Mouse (Mus musculus) c-Kit-negative CD71-positive TER-119-positive erythroid progenitor cells, embryonic 14.5 days (primary cell): Measurements from ENCODE around the gene Vash1.

Source experiments
- DNase-seq: peaks from one replicate; pipeline ENCODE4 v3.0.0-alpha.2; 2013; ENCODE audit warnings: low read depth, low spot score

Gene Vash1

DNA sequence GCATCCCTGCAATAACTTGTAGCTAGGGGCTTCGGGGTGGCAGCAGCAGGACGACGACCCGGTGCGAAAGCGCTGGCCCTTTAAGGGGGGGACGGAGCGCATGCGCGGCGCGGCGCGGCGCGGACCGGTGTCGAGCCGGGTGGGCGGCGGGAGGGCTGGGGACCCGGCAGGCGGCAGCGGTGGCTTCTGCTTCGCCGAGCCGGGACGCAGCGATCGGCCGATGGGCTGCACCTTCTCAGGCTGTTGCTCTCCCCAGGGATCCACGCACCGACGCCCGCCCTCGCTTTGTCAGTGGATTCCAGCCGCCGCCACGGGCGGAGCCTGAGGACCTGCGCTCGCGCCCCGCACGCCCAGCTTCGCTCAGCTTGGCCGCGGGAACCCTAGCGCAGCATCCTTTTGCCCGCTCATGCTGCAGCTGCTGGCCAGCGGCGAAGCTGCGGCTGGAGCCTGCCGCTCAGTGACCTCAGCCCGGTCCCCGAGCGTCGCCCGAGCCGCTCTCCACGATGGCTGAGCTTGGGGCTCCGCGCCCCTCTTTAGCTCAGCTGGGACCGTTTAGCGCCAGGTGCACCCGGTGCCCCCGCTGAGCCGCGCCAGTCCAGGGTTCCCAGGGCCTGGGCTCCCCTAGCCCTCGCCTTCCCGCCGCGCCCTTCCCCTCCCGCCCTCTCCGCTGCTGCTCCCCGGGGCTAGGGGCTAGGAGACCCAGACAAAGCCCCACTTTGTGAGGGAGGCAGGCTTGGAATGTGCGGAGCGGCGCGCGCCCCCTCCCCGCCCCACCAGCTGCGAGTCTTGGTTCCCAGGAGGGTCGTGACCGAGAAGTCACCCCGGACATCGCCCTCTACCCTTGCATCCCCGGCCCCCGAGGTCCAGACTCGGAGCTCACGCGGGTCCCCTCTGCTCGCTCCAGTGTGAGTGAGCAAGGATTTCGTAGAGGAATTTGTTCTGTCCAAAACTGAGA lies at the start of gene Vash1:
Gene Vash1 (plus strand): TSS at position 110 of the 955 bp plus-strand sequence.
- DNase-seq = no peak

DNA sequence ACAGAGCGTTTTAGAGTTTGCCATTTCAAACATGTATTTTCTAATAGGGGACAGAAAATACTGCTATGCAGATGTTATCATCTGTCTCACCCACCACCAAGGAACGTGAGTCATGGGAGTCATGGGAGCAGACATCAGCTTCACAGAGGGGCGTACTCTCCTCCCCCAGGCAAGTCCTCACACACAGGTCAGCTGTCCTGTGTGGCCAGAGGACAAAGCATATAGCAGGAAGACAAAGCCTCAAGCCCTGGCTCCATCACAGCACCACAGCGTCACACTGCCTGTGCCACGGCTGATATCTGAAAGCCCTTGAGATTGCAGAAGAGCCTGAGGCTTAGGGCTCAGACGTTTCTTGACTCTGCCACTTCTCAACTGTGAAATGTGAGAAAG lies 49.7 kb upstream of the Vash1 start:
- no peak for DNase-seq

DNA sequence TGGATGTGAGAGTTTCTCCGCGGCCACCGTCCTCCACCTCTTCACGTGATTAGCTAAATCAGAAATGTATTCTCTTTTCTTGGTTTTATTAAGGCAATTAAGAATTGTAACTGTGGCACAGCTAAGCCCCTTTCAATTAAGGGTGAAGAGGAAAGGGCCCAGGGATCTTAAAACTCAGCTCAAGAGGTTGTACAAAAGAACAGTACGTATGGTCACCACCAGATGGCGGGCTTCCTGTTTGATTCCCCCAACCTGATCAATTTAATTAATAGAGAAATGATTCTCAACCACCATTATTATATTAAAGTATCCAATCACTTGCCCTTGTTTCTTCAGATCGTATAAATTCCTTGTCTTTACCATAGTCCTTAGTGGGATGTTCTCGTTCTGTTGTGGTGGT lies 36.7 kb upstream of the Vash1 start:
- no peak for DNase-seq

DNA sequence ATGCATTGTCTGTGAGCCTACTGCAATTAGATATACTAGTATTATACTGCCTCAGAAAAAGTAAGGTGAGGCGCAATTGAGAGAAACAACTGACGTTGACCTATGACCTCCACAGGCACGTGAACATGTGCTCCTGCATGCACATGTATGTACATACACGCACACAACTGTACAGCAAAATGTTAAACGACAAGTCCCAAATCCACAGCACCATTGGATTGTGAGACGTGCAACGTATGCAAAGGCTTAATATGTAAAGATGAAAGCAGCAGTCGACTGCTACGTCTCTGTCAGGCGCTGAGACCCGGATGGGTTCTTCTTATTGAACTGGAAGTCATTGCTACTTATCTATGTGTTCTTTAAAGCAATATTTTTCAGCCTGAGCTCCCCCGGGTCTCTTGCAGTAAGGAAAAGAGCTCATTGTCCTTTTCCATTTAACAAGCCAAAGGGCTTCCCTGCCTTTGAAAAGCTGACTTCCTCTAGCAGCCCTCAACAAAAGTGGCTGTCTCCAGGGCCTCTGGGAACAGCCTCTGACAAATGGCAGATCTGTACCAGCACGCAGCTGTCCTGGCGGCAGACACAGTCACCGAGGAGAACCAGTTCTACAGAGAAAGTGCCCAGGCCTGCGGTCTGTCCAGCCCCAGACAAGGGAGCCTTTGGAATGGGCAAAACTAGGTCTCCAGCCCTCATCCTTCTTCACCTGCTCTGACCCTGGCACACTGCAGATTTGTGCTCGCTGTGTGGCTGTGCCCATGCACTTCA lies 33.8 kb upstream of the Vash1 start:
- DNase-seq = no peak

DNA sequence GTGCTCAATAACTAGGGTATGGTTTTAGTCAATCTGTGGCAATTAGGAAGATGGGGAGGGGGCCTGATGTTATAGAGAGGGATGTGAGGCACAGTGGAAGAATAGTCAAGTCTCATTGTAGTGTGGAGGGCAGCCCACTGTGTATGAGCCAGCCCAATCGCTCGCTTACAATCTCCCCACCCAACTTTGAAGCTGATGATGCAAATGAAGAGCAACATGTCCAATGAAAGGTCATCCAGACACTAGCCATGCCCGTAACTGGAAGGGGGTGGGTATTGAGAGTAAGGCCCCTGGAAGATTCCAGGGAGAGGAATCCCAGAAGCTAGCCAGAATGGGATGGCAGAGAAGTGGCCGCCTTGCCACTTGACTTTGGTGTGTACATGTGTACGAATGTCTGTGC lies 33.0 kb upstream of the Vash1 start:
- DNase-seq = no peak

DNA sequence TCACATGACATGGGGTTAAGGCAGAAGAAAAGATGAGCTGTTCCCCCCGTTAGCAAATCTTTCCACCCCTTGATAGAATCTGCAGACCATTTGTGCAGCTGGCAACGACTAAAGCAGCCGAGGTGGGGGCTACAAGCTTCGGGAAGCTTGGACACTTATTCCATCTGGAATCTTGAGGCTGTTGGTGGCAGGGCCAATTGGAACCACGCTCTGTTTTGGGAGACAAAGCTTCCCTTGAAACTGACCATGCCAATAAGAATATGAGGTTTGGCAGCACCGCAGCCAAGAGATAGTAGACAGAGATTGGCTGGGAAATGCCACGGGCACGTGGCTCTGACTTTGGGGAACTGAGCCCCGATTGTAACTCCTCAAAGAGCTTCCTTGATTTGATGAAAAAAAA lies 31.7 kb upstream of the Vash1 start:
- no peak for DNase-seq

DNA sequence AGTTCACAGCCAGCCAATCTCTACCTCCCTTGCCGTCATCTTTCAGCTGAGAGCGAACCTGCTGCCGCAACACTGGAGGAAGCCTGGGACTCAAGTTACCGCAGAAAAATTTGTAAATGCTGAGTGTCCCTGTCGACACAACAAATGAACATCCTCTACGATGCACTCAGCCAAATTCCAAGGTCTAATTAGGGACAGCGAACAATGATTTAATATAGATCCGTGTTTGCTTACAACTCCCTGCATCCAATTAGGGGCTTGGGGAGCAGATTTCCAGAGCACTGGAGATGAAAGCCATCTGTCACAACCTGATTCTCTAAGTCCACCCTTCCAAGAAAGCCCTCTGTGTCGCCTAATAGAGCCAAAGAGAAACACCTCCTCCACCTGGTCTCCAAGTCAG lies 31.2 kb upstream of the Vash1 start:
- DNase-seq = no peak

DNA sequence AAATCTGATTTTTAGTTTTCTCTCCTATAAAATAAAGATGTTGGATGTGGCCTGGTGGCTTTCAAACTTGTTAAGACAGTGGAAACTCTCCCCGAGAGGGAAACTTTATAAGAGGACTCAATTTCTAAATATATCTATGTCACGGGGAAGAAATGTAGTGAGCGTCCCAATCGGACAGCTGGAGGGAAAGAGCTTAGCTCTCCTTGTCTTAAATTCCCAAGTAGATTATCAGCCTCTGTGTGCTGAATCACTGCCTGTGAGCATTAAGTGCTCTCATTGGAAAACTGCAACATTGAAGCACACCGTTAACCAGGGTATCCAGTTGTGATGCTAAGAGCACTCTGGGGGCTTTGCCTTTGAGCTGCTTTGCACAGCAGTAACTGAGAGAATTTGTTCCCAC lies 30.8 kb upstream of the Vash1 start:
- no peak for DNase-seq

DNA sequence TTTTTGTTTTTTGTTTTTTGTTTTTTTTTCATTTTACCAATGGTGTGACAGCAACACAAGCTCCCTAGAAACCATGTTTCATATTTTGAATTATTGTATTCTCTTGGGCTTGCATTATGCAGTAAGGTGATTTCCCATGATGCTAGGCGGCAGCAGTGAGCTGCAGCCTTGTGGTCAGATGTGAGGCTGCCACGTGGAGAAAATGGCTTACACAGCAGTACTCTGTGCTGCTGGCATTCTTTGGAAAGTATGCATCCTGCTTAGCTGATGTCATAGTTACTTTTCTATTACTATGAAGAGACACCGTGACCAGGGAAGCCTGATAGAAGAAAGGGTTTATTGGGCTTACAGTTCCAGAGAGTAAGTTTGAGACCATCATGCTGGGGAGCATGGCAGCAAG lies 30.0 kb upstream of the Vash1 start:
- DNase-seq = no peak

DNA sequence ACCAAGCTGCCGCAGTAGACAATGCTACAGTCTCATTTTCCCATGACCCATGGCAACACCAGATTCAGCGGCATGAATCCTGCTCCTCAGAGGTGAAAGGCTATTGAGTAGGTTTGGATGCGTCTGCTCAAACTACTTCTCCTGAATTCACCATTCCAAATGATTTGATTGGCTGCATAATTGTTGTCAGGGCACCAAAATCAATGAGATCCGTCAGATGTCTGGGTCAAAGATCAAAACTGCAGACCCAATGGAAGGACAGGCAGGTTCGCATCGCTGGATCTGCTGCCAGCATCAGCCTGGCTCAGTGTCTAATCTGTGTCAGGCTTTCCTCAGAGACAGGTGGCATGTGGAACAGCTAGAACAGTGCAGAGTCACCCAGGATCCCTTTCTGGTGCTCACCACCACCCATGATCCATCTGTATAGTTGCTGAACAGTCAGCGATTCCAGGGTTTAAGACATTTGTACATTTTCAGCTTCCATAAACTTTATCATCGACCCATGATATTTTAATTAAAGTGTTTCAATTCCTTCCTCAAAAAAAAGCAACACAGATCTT lies 27.1 kb upstream of the Vash1 start:
- no peak for DNase-seq

DNA sequence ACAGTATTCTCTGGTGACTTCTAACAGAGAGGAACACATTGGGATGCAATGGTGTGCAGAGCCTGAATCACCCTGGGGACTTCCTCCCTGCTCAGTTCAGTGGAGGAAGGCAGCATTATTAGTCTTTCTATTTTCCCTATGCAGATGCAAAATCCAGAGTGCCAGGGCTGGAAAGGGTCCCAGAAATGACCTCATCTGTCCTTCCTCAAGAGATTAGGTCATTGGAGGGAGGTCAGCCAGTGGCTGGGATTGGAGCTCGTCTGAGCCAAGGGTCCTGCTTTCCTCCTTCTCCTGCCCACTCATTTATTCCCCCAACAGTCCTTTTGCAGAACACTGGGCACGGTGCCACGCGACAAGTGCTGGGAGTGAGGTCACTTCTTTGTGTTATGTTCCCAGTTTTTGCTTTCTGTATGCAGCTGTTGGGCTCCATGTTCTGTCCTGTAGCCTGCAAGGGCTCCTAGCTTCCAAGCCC lies 25.9 kb upstream of the Vash1 start:
- DNase-seq = no peak

DNA sequence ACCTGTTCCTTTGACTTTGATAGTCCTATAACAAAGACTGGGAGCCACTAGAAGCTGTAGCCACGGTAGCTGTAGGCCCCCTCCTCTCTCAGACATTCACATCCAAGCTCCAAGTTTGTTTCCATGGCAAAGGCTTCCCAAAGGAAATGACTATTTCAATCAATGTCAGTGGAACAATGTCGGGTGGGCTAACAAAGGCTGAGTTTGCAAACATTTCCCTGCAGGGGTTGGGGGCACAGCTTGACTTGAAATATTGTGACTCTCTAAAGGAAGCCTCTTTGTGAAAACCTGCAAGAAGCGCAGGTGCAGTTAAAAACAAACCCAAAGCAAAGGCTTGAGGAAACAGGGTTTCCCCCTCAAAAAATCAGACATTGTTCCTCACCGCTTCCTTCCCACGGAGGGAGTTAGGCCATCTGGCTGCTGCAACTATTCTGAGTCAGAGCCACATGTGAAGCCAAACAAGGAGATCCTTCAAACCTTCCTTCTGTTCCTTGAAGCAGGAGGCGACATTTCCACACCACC lies 19.0 kb upstream of the Vash1 start:
- no peak for DNase-seq

DNA sequence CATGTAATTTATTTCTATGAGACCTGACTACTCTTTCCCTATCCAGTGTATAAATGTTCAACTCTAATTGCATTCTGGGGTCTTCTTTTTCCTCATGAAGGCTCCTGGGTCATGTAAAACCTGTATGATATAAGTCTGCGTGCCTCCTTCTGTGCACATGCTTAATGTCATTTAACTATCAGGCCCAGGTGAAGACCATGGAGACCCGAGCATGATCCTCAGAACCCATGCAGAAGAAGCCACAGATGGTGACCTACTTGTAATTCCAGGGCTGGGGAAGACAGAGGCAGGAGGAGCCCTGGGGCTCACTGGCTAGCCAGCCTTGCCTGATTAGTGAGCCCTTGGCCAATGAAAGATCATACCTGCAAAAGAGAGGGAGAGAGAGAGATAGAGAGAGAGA lies 18.0 kb upstream of the Vash1 start:
- no peak for DNase-seq

DNA sequence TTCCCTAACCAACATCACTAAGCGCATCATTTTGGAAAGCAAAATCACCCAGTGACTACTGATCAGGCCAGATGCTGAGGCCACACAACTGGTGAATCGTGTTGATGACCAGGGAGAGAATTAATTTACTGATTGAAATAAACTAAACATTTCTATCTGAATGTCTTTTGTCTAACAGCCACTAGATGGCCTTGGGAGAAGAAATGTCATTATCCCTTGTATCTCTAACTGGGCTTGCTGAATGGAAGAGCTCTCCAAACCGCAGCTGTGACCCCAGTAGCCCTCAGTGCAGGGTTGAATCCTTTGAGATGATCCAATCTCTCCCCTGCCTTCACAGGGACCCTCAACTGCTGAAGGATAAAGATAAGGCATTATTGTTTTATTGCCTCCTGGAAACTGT lies 12.8 kb upstream of the Vash1 start:
- no peak for DNase-seq

DNA sequence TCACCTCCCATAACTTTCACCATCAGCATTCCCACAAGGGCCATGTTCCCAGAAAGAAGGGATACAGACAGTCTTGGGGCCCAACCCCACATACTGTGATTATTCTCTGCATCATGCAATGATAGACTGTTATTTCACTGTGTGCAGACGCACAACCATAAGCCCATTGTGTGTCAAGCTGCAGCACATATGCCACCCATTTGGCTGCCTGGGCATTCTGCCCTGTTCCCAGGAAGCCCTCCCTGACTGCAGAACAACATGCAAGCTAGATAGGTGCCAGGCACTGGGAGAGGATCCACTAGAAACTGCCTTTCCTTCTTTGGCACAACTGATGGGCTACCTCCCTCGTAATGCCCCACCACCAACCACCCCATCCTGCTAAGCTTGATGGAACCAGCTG lies 10.1 kb upstream of the Vash1 start:
- DNase-seq = no peak

DNA sequence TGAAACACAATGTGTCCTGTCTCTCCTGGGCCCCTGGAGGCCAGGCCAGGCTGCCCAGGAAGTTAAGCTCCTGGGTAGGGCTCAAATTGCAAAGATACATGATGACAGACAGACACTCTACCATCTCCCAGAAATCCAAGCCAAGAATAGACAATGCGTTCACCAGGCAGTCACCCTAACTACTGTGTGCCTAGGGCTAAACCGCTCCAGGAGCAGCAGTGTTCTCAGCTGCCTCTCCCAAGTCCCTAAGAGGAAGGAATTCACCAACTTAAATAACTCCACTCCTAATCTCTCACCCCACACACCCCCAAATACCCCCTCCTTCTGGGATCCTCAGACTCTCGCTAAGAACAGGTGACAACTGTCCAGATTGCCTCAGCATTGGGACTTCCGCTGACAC lies 6.4 kb upstream of the Vash1 start:
- DNase-seq = no peak

DNA sequence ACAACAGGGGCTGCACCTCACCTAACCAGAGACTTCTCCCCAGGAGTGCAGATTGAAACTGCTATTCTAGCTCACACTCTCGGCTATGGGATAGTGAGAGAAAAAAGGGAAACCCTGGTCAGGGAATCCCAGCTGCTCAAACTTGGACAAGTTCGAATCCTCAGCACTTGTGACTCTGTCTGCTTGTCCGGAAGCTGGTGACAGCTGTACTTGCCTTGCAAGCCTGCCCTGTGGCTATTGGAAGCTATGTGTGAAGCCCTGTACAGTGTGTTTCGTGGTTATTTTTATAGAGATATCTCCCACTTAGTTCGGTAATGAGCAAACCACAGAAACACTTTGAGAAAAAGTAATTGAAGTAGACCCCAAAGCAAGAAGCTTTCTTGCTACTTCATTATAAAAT lies 6.0 kb upstream of the Vash1 start:
- no peak for DNase-seq

DNA sequence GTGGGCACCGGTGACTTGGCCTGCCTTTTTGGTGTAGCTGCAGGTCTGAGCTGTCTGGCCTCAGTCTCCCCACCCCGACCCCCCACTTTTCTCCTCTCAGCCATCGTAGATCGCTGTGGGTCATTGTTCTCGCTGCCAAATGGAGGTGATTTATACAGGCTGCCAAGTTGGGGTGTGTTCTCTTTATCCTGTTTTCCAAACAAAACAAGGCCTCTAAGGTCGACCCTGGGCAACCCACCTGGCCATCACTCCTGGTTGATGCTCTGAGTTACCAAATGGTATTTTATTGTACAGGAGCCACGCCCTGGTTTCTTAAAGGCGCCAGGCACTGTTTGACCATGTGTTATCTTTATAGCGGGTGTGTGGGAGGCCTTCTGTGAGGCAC lies 1.0 kb downstream of the Vash1 start:
- DNase-seq = no peak

DNA sequence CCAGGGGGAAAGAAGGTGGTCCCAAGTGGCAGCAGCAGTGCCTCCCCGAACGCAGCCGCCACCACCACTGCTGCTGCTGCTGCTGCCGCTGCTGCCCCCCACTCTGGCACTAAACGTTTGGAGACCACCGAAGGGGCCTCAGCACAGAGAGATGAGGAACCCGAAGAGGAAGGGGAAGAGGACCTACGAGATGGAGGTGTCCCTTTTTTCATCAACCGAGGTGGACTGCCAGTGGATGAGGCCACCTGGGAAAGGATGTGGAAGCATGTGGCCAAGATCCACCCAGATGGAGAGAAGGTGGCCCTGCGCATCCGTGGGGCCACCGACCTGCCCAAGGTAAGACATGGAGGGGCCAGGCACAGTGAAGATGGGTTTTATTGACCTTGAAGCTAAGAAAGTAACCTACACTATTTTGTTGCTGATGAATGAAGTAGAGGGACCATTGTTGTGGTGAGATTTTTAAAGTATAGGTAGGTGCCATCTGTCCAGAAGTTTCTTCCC lies 1.5 kb downstream of the Vash1 start:
- DNase-seq = no peak

DNA sequence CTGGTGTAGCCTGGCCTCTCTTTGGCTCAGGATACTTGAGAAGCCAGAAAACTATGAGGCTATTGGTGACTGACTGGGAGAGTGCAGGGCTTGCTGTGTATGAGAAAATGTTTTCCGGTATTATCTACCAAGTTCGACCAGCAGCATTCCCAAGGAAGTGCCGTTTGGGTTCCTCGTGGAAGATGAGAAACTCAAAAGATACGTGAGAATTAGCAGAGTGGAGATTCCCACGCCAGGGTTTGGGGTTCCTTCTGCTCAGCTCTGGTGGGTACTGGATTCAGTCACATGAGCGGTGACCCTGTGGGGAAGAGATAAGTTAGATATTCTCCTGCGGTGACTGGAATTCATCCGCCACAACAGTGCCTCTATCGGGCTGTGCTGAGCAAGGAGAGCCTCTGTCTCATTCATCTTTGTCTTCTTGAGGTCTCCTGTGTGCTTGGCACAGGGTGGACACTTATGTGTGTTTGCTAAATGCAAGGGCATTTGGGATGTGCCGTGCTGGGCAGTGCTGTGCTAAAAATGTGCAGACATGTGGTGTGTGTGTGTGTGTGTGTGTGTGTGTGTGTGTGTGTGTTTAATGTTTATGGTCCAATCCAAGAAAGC lies 2.2 kb downstream of the Vash1 start:
- no peak for DNase-seq

DNA sequence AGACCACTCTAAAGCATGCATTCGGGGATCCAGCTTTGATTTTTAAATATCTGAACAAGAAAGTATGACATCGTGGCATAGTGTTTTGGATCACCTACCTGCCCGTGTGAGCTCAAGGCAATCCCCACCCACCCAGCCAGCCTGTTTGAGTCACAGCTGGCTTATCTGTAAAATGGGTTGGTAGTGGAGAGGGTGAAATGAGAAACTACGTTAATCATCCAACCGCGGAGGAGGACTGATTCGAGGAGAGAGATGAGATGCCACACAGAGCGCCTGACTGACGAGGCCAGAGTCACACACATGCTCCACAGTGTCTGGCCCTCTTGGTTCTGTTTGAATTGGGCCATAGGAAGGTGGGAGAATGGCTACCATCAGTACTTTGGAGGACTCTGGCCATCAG lies 3.1 kb downstream of the Vash1 start:
- DNase-seq = no peak

DNA sequence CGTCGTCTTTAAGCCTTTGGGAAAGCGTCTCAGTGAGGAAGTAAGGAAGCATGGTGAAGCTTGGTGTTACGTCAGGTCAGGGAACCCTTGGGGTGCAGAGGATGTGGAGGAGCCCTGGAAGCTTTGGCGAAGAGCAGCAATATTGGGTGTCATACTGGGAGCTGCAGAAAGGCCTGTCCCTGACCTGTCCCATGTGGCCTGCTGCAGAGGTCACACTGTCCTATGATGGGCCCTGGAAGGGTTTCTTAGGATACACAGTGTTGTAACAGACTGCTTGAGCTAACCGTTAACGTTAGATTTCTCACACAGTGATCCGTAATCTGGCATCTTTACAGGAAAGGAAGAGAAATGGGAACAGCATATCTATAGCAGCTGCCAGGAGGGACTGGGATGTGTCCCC lies 3.7 kb downstream of the Vash1 start:
- DNase-seq = no peak
